Comparison of ENCODE assay signal across 19 mouse cellular contexts in the genomic region with DNA sequence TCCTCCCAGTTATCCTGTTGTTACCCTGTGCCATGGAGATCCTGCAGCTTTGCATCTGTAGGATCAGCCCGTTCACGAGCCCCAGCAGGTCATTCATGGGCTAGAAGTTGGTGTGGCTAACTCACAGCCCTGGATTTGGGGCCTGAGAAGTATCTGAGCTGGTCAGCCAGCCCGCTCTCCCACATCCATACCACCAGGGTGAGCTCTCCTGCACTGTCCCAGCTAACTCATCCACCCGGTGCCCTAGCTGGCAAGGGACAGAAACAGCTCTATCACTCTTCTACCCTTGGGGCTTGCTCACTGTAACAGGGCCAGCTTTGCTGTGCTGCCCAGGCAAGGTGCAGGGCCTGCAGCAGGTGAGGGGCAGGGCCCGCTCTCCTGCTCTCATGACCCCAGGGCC.
A peak's percentile ranks its signal among the peaks of the same experiment; 100 is the strongest.
DNase-seq lines count a peak whose midpoint lies in the region; ATAC-seq and TF ChIP-seq lines count a peak whose summit lies in the region.
"Had no signal": no experiment of that assay in that cellular context is flagged by ENCODE, and none has a peak within 500 bp of the region (broad histone marks: within the 10 kb centered on the region; RNA-seq: fewer than 3 reads in every experiment).

No protein-coding gene starts in this region.

- no peak for ATAC-seq in hindbrain, postnatal 0 days
- no peak for ATAC-seq in hindbrain, embryonic 12.5 days (ENCODE audit: low FRiP score)
- ATAC-seq in lung, postnatal 0 days = no peak
- ATAC-seq in megakaryocyte progenitor cell, adult 5-6 weeks (replicated peaks; ENCODE audit: poor library complexity) = peak; percentile 71

- no peak overlapping the region for H3K9ac ChIP-seq in hindbrain, postnatal 0 days (replicated peaks; ENCODE audit: low read length)
- H3K9ac ChIP-seq in hindbrain, embryonic 12.5 days = no peak overlapping the region
- H3K9ac ChIP-seq in lung, postnatal 0 days (replicated peaks; ENCODE audit: low read depth) = no peak overlapping the region
- H3K9ac ChIP-seq: neural tube, embryonic 13.5 days had no signal

- H3K36me3 ChIP-seq in hindbrain, postnatal 0 days (ENCODE audit: insufficient read depth, low read length) = no peaks in the 10 kb centered on the region
- no peaks in the 10 kb centered on the region for H3K36me3 ChIP-seq in hindbrain, embryonic 12.5 days
- H3K36me3 ChIP-seq in lung, postnatal 0 days (ENCODE audit: insufficient read depth, low read length) = no peaks in the 10 kb centered on the region
- H3K36me3 ChIP-seq: heart, embryonic 10.5 days; neural tube, embryonic 13.5 days had no signal

- no peak overlapping the region for H3K27ac ChIP-seq in hindbrain, postnatal 0 days
- H3K27ac ChIP-seq in hindbrain, embryonic 12.5 days = no peak overlapping the region
- no peak overlapping the region for H3K27ac ChIP-seq in lung, postnatal 0 days (ENCODE audit: low read length)
- H3K27ac ChIP-seq: heart, embryonic 10.5 days; neural tube, embryonic 13.5 days had no signal

- no peak overlapping the region for H3K4me2 ChIP-seq in hindbrain, postnatal 0 days (ENCODE audit: low read depth, low read length)
- H3K4me2 ChIP-seq in hindbrain, embryonic 12.5 days (replicated peaks) = no peak overlapping the region
- no peak overlapping the region for H3K4me2 ChIP-seq in lung, postnatal 0 days (replicated peaks; ENCODE audit: low read depth, low read length)
- H3K4me2 ChIP-seq: neural tube, embryonic 13.5 days had no signal

- H3K4me1 ChIP-seq in hindbrain, postnatal 0 days (ENCODE audit: insufficient read depth, low read length) = no peaks in the 10 kb centered on the region
- peaks cover 8% of the 10 kb centered on the region; the same call in 1 of the 2 replicates for H3K4me1 ChIP-seq in hindbrain, embryonic 12.5 days
- H3K4me1 ChIP-seq in lung, postnatal 0 days (ENCODE audit: insufficient read depth, low read depth, low read length) = no peaks in the 10 kb centered on the region
- H3K4me1 ChIP-seq: neural tube, embryonic 13.5 days had no signal

- WGBS in hindbrain, postnatal 0 days = 67% methylated on average over 5 of the region's 5 CpGs
- 67% methylated on average over 5 of the region's 5 CpGs for WGBS in hindbrain, embryonic 12.5 days
- WGBS in lung, postnatal 0 days = 70% methylated on average over 5 of the region's 5 CpGs

- H3K4me3 ChIP-seq in hindbrain, postnatal 0 days (ENCODE audit: low read length) = no peak overlapping the region
- H3K4me3 ChIP-seq in hindbrain, embryonic 12.5 days = no peak overlapping the region
- H3K4me3 ChIP-seq in lung, postnatal 0 days (ENCODE audit: low read depth, low read length) = no peak overlapping the region
- H3K4me3 ChIP-seq: erythroblast, embryonic 14.5 days; heart, embryonic 10.5 days; neural tube, embryonic 13.5 days had no signal

- TF ChIP-seq EP300 in lung, postnatal 0 days (IDR thresholded peaks at IDR 0.05) = no peak

- TF ChIP-seq CTCF in hindbrain, postnatal 0 days (IDR thresholded peaks at IDR 0.05; ENCODE audit: low read depth) = peak; percentile 57
- peak; percentile 45 for TF ChIP-seq CTCF in lung, postnatal 0 days (IDR thresholded peaks at IDR 0.05)

- DNase-seq in hindbrain, postnatal 0 days (ENCODE audit: low spot score) = no peak
- DNase-seq in lung, postnatal 0 days (ENCODE audit: low spot score) = no peak
- DNase-seq in lung, adult 18-20 months = no peak
- DNase-seq in adipocyte (ENCODE audit: low spot score) = peak; percentile 71
- no peak for DNase-seq in yolk sac, embryonic 10.5 days (ENCODE audit: low spot score)
- no peak for DNase-seq in urinary bladder, adult 18-20 months (ENCODE audit: low spot score in 2 of 2)
- DNase-seq: cerebellum, adult 11-12 months; gastrocnemius, postnatal 10 days; kidney, adult 11 months; kidney, postnatal 4 days; layer of hippocampus, postnatal 36 days; left cerebral cortex, postnatal 4 days; lung, adult 2 months; right cerebral cortex, postnatal 25 days had no signal

- no peaks in the 10 kb centered on the region for H3K27me3 ChIP-seq in hindbrain, postnatal 0 days (ENCODE audit: insufficient read depth, low read length)
- no peaks in the 10 kb centered on the region for H3K27me3 ChIP-seq in hindbrain, embryonic 12.5 days
- no peaks in the 10 kb centered on the region for H3K27me3 ChIP-seq in lung, postnatal 0 days (replicated peaks; ENCODE audit: insufficient read depth, low read length)
- H3K27me3 ChIP-seq: neural tube, embryonic 13.5 days had no signal

- no peaks in the 10 kb centered on the region for H3K9me3 ChIP-seq in hindbrain, postnatal 0 days (ENCODE audit: low read length)
- H3K9me3 ChIP-seq in hindbrain, embryonic 12.5 days (replicated peaks) = no peaks in the 10 kb centered on the region
- no peaks in the 10 kb centered on the region for H3K9me3 ChIP-seq in lung, postnatal 0 days (ENCODE audit: low read length)
- H3K9me3 ChIP-seq: heart, embryonic 10.5 days; neural tube, embryonic 13.5 days had no signal
